Mouse (Mus musculus): ENCODE data around the gene Traf2.

Gene Traf2

DNA sequence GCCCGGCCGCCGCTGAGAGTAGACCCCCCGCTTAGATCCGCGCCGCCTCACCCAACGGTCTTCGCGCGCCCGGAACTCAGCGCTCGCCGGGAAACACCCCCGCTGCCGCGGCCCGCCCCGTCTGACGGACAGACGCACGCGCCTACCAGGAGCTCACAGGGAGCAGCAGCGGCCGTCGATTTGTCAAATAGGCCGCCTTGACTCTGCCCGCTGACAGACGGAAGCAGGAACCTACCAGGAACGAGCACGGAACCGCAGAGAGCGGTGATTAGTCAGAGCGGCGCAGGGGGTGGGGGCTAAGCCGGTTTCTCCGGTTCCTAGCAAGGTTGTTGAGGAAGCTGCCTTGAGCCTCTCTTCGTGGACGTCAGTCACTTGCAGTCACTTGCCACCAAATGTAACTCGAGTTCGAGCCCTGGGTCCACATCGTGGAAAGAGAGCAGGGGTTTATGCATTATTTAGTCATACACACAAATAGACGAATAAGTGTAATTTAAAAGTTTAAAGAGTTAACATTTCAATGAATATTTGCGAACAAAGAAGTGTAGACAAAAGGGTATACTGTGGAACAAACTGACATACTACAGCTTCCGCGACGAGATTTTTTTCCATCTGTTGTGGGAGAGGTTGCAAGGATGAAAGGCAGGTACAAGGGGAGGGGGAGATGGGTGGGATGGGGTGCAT lies at the start of gene Traf2:
Traf2 (minus strand) TSS at position 130 of the 681 bp plus-strand sequence.
- peak; percentile 99 for DNase-seq (ENCODE audit: low spot score)

- DNase-seq (ENCODE audit: low spot score), result peak; percentile 69
Observed at GRCm38 (mm10) chr2:25591863-25592262, 45.1 kb upstream of the Traf2 start.

- DNase-seq (ENCODE audit: low spot score), result no peak
Observed at GRCm38 (mm10) chr2:25588227-25588907, 41.6 kb upstream of the Traf2 start.

GRCm38 (mm10) chr2:25587290-25587689 lies 40.5 kb upstream of the Traf2 start:
- no peak for DNase-seq (ENCODE audit: low spot score)

DNA sequence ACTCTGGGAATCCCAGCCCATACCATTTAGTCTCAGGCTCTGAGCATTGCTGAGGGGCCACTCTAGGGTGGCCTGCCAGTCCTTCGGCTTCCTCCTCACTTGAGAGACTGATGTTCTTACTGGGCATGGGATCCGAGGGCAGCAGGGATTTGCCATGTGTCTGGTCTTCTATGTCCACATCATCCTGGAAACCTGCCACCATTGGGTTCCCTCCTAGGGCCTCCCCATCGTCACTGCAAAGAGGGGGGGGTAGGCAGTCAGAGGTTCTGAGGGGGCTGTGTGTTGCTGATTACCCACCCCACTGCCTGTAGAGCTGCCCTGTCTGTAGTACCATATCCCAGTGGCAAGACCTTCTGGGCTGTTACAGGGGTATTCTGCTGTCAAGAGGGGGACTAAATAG lies 38.9 kb upstream of the Traf2 start:
- DNase-seq (ENCODE audit: low spot score), result no peak

- DNase-seq (ENCODE audit: low spot score), result no peak
Observed at GRCm38 (mm10) chr2:25584856-25585255, 38.1 kb upstream of the Traf2 start.

DNA sequence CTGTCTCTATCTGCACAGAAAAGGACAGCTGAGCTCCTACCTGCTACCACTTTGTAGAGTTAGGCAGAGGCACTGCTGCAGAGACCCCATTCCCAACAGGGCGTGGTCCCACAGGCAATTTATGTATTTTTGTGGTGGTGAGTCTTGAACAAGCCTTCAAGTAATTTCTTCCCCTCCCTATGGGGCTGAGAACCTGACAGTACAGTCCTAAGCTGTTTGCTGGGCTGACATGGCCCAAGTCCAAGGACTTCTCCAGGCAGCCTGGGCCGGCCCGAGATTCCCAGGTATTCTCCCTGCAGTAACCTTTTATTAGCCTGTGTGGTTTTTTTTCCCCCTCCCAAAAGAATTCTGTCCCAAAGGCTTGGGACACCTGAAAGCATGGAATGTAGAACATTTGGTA lies 37.4 kb upstream of the Traf2 start:
- DNase-seq (ENCODE audit: low spot score), result no peak

DNA sequence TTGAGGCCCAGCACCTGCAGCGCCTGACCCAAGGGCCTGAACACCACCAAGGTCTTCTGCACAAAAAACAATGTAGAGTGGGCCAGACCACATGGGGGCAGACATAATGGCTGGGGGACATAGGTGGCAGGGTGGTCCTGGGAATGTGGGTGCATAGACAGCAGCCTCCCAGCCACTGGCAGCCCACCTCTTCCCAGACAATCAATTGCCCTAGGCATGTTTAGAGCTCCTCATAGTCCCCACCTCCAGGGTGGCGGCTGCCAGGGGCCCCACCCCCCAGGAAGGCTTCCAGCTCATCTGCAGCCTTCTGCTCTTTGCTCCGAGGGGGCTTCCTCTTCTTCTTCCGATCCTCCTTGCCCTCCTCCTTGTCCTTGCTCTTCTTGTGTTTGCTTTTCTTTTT lies 36.8 kb upstream of the Traf2 start:
- DNase-seq (ENCODE audit: low spot score), result no peak

- no peak for DNase-seq (ENCODE audit: low spot score)
Observed at GRCm38 (mm10) chr2:25583120-25583481, 36.4 kb upstream of the Traf2 start.

GRCm38 (mm10) chr2:25582466-25583119 lies 35.9 kb upstream of the Traf2 start:
- no peak for DNase-seq (ENCODE audit: low spot score)

DNA sequence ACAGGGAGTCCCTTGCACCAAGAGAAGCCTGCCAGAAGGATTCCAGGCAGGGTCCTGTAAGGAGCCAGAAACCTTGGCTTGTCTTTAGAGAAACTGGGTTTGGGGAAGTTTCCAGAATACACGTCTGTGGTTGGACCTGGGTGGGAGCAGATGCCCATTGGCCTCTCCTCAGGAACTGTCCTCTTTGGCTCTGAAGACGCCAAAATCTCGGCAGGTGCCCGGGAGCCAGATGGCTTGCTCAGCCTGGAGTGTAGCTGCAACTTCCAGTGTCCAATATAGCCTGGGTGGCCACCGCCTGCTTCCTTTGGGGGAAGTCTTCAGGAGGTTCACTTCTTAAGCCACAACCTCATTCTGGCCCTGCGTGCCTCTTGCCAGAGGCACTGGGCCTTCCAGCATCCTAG lies 35.2 kb upstream of the Traf2 start:
- no peak for DNase-seq (ENCODE audit: low spot score)

DNA sequence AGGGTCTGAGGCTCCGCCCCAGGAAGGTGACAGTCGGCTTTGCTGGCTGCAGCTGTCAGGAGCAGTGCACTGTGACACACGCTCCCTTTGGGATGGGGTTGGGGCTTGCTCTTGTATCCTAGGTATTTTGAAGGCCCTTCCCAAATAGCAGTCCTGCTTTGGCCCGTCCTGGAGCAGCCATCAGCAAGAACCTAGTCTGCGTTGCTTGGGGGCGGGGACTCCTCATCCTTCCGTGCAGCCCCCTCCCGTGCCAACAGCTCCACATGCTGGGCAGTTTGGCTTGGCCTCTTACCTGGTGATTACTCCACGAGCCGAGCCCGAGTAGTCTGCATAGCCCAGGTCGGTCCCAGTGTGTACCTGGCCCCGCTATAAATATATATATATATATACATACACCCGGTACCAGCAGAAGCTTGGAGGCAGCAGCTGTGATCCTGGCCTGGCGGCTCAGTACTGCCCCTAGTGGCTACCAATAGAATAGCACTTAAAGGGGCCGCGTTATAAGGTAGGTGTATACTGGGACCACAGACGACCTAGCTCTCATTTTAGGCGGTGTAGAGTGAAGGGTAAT lies 34.6 kb upstream of the Traf2 start, which contains the start of gene Ajm1:
Ajm1 (minus strand) TSS at position 464 of the 571 bp plus-strand sequence.
- no peak for DNase-seq (ENCODE audit: low spot score)

DNA sequence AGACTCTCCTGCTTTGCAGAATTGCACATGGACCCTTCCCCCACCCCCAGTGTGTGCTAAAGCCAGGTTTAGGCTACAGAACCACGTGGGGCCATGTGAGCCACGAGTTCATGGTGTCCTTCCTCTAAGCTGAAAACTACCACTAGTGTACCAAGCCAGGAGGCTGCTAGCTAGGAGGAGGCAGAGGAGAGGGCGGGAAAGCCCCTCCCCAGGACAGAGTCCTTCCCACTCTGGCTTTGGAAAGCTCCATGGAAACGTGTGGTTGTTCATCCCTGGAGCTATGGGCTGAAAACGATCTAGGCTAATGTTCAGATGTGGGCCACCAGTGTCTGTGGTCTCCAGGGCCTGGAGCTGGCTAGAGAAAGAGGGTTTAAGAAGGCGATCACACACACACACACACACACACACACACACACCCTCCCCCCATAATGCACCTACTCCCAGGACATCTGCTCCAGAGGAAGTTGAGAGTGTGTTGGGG lies 33.9 kb upstream of the Traf2 start:
- no peak for DNase-seq (ENCODE audit: low spot score)

DNA sequence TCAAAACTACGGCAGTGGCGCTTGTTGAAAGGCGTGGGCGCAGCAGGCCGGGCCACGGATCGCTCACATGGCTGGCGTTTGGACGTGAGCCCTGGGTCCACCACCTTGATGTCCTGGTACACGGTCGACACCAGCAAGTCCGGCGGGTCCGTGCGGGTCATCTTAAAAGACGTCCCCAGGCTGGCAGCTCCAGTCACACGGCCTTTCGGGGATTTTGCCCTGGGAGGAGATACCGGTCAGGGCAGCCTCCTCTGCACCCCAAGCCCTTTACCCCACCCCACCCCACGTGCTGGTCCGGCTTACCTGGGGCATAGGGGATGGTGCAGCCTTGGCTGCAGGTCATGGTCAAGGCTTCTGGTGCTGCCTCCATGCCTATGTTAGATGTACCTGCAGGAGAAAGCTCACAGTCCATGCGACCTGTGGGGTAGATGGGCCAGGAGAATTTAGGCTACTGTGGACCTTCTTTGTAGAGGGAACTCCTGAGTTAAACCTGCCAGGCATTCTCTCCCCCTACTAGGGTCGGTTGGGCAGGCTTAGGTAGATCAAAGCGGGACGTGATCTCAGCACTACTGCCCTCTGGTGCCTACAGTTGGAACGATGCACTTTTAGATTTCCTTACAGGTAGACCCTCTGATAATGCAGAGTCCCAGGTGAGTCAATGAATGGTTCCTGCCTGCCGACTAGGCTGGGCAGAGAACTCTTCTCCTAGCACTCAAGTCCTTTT lies 33.2 kb upstream of the Traf2 start:
- no peak for DNase-seq (ENCODE audit: low spot score)

GRCm38 (mm10) chr2:25578796-25579736 lies 32.3 kb upstream of the Traf2 start:
- no peak for DNase-seq (ENCODE audit: low spot score)

- no peak for DNase-seq (ENCODE audit: low spot score)
Observed at GRCm38 (mm10) chr2:25577951-25578795, 31.4 kb upstream of the Traf2 start.

GRCm38 (mm10) chr2:25576965-25577891 lies 30.5 kb upstream of the Traf2 start:
- no peak for DNase-seq (ENCODE audit: low spot score)

- no peak for DNase-seq (ENCODE audit: low spot score)
Observed at GRCm38 (mm10) chr2:25576028-25576850, 29.5 kb upstream of the Traf2 start.

Measured in urinary bladder, postnatal 14 days (tissue).